Mouse (Mus musculus) forebrain, embryonic 11.5 days (tissue): ENCODE measurements at regions not wholly inside any gene's neighbourhood (a gene's known extent, or its start where the extent isn't known, plus 50 kb on each side); places are given as distances from the start of the nearest gene placed in this dataset.

ENCODE experiments used
- ATAC-seq: fragments of 200-750 bp; cut with Nextera tagmentation; replicated peaks from 2 replicates; pipeline ENCODE4 v1.8.0; 2017; ENCODE audit warnings: moderate TSS enrichment; ENCODE audit not compliant: low FRiP score
- DNase-seq: peaks from one replicate; pipeline ENCODE4 v3.0.0-alpha.2; 2017; ENCODE audit warnings: low spot score
- H3K27ac ChIP-seq: fragments of 300-500 bp; sonication (generic); 2 replicates; pipeline ENCODE4 v1.5.1; 2014; ENCODE audit warnings: low read depth, low read length
- H3K27me3 ChIP-seq: fragments of 300-500 bp; sonication (generic); 2 replicates; pipeline ENCODE4 v1.6.1; 2014; ENCODE audit warnings: mild to moderate bottlenecking, low read length, mixed read lengths; ENCODE audit not compliant: control insufficient read depth, insufficient read depth
- H3K36me3 ChIP-seq: fragments of 300-500 bp; sonication (generic); 2 replicates; pipeline ENCODE4 v1.6.1; 2014; ENCODE audit warnings: mild to moderate bottlenecking, low read length, moderate library complexity, mixed read lengths; ENCODE audit not compliant: control insufficient read depth, insufficient read depth
- H3K4me1 ChIP-seq: fragments of 300-500 bp; sonication (generic); replicated peaks from 2 replicates; pipeline ENCODE4 v1.6.1; 2014; ENCODE audit warnings: low read length, mixed read lengths; ENCODE audit not compliant: control insufficient read depth, insufficient read depth
- H3K4me2 ChIP-seq: fragments of 300-500 bp; sonication (generic); 2 replicates; pipeline ENCODE4 v1.6.1; 2014; ENCODE audit warnings: low read depth, mild to moderate bottlenecking, low read length, moderate library complexity, mixed read lengths; ENCODE audit not compliant: severe bottlenecking
- H3K4me3 ChIP-seq: fragments of 300-500 bp; sonication (generic); 2 replicates; pipeline ENCODE4 v1.5.1; 2014; ENCODE audit warnings: low read depth, low read length
- H3K9ac ChIP-seq: fragments of 300-500 bp; sonication (generic); 2 replicates; pipeline ENCODE4 v1.6.1; 2014; ENCODE audit warnings: low read length
- H3K9me3 ChIP-seq: fragments of 300-500 bp; sonication (generic); 2 replicates; pipeline ENCODE4 v1.6.1; 2016; ENCODE audit warnings: low read length, mixed read lengths; ENCODE audit not compliant: control insufficient read depth
- WGBS: fragments of 180-500 bp; shearing (Covaris S2); extraction: QIAGEN DNeasy Blood & Tissue Kit; methylation state at CpG from one replicate; pipeline ENCODE4 v1.1.7; 2014; 5-methylcytosine and 5-hydroxymethylcytosine counted together

GRCm38 (mm10) chr2:179380444-179380705 lies 61.9 kb upstream of the Cdh4 start:
- WGBS = 82% methylated on average over 4 of the region's 4 CpGs

GRCm38 (mm10) chr2:179381916-179382315 lies 60.3 kb upstream of the Cdh4 start:
- 91% methylated on average over 3 of the region's 3 CpGs for WGBS
- H3K36me3 ChIP-seq = no peaks in the 10 kb centered on the region
- no peak overlapping the region for H3K27ac ChIP-seq
- no peak overlapping the region for H3K4me3 ChIP-seq
- H3K9me3 ChIP-seq = no peaks in the 10 kb centered on the region
- H3K9ac ChIP-seq = no peak overlapping the region
- H3K27me3 ChIP-seq = no peaks in the 10 kb centered on the region
- DNase-seq = no peak
- H3K4me2 ChIP-seq = no peak overlapping the region
- H3K4me1 ChIP-seq = peaks cover 2% of the 10 kb centered on the region; the same call in 1 of the 2 replicates
- ATAC-seq = no peak

More at GRCm38 (mm10) chr2:179380444-179380705, 61.9 kb upstream of the Cdh4 start:
- no peak overlapping the region for H3K4me3 ChIP-seq
- no peaks in the 10 kb centered on the region for H3K9me3 ChIP-seq
- H3K27me3 ChIP-seq = no peaks in the 10 kb centered on the region
- no peak for ATAC-seq
- no peak overlapping the region for H3K27ac ChIP-seq
- no peaks in the 10 kb centered on the region for H3K36me3 ChIP-seq
- H3K9ac ChIP-seq = no peak overlapping the region
- H3K4me1 ChIP-seq = peaks cover 2% of the 10 kb centered on the region; the same call in 1 of the 2 replicates
- DNase-seq = no peak
- no peak overlapping the region for H3K4me2 ChIP-seq

GRCm38 (mm10) chr2:179382594-179382993 lies 59.6 kb upstream of the Cdh4 start:
- Histone ChIP-seq H3K4me2 (no peak overlapping the region), H3K27ac (no peak overlapping the region), H3K36me3 (no peaks in the 10 kb centered on the region), H3K4me3 (no peak overlapping the region), H3K4me1 (peaks cover 2% of the 10 kb centered on the region; the same call in 1 of the 2 replicates), H3K9ac (no peak overlapping the region), H3K9me3 (no peaks in the 10 kb centered on the region), H3K27me3 (no peaks in the 10 kb centered on the region)
- ATAC-seq (no peak), DNase-seq (no peak)
- 86% methylated on average over 9 of the region's 9 CpGs for WGBS

GRCm38 (mm10) chr2:179386871-179387270 lies 55.4 kb upstream of the Cdh4 start:
- Histone ChIP-seq H3K27ac (no peak overlapping the region), H3K9me3 (no peaks in the 10 kb centered on the region), H3K4me2 (no peak overlapping the region), H3K4me1 (no peaks in the 10 kb centered on the region), H3K4me3 (no peak overlapping the region), H3K9ac (no peak overlapping the region), H3K27me3 (no peaks in the 10 kb centered on the region), H3K36me3 (no peaks in the 10 kb centered on the region)
- DNase-seq (no peak), ATAC-seq (no peak)
- 80% methylated on average over 6 of the region's 6 CpGs for WGBS

GRCm38 (mm10) chr2:179390486-179390885 lies 51.7 kb upstream of the Cdh4 start:
- WGBS = 90% methylated on average over 4 of the region's 4 CpGs

GRCm38 (mm10) chr2:179390924-179391461 lies 51.2 kb upstream of the Cdh4 start:
- no peak overlapping the region for H3K4me2 ChIP-seq
- H3K27ac ChIP-seq = no peak overlapping the region
- ATAC-seq (no peak), DNase-seq (no peak)
- no peaks in the 10 kb centered on the region for H3K4me1 ChIP-seq
- 85% methylated on average over 11 of the region's 11 CpGs for WGBS
- H3K9ac ChIP-seq = no peak overlapping the region
- H3K4me3 ChIP-seq = no peak overlapping the region
- H3K9me3 ChIP-seq = no peaks in the 10 kb centered on the region
- no peaks in the 10 kb centered on the region for H3K27me3 ChIP-seq
- no peaks in the 10 kb centered on the region for H3K36me3 ChIP-seq

More at GRCm38 (mm10) chr2:179390486-179390885, 51.7 kb upstream of the Cdh4 start:
- ATAC-seq = no peak
- H3K4me3 ChIP-seq = no peak overlapping the region
- no peaks in the 10 kb centered on the region for H3K9me3 ChIP-seq
- no peaks in the 10 kb centered on the region for H3K4me1 ChIP-seq
- H3K4me2 ChIP-seq = no peak overlapping the region
- H3K36me3 ChIP-seq = no peaks in the 10 kb centered on the region
- no peak for DNase-seq
- no peaks in the 10 kb centered on the region for H3K27me3 ChIP-seq
- no peak overlapping the region for H3K9ac ChIP-seq
- H3K27ac ChIP-seq = no peak overlapping the region
